Mouse (Mus musculus) ES-Bruce4 (cell line): ENCODE measurements around the gene Ccnc. TPM values are rescaled to one million over a fixed set of nuclear protein-coding genes. Genes with fewer than 3 reads are reported as not detected.
"Not testable (repeated sequence)": the region's sequence is repeated elsewhere in the genome, so short reads cannot be mapped to it uniquely, and the experiment has no call there.

ENCODE experiments used
- H3K27ac ChIP-seq: 2 replicates; pipeline ENCODE4 v1.5.1; 2012; ENCODE audit warnings: low read length, inconsistent platforms; ENCODE audit not compliant: insufficient read depth
- H3K27me3 ChIP-seq: 2 replicates; pipeline ENCODE4 v1.6.1; 2012; ENCODE audit warnings: mild to moderate bottlenecking, low read length, inconsistent platforms; ENCODE audit not compliant: control insufficient read depth, poor library complexity, insufficient read depth, severe bottlenecking
- H3K36me3 ChIP-seq: 2 replicates; pipeline ENCODE4 v1.6.1; 2012; ENCODE audit warnings: inconsistent platforms, mild to moderate bottlenecking, low read length, moderate library complexity; ENCODE audit not compliant: control insufficient read depth, poor library complexity, insufficient read depth, severe bottlenecking
- H3K4me1 ChIP-seq: one replicate; pipeline ENCODE4 v1.8.1; 2011; ENCODE audit warnings: low read length; ENCODE audit not compliant: control insufficient read depth, insufficient read depth
- H3K4me3 ChIP-seq: 2 replicates; pipeline ENCODE4 v1.5.1; 2011; ENCODE audit warnings: low read depth, mild to moderate bottlenecking, low read length
- H3K9ac ChIP-seq: 2 replicates; pipeline ENCODE4 v1.6.1; 2012; ENCODE audit warnings: low read depth, mild to moderate bottlenecking, inconsistent platforms; ENCODE audit not compliant: poor library complexity, severe bottlenecking
- H3K9me3 ChIP-seq: replicated peaks from 2 replicates; pipeline ENCODE4 v1.6.1; 2012; ENCODE audit warnings: mild to moderate bottlenecking, low read length, inconsistent platforms; ENCODE audit not compliant: control insufficient read depth, poor library complexity, insufficient read depth, severe bottlenecking
- CTCF ChIP-seq: IDR thresholded peaks from one replicate; pipeline ENCODE4 v1.8.1; 2011; ENCODE audit warnings: low read depth, low read length
- EP300 ChIP-seq: IDR thresholded peaks from 2 replicates; pipeline ENCODE4 v1.6.1; 2011; ENCODE audit warnings: low read depth, low read length; ENCODE audit not compliant: insufficient read depth
- POLR2A ChIP-seq: IDR thresholded peaks from one replicate; pipeline ENCODE4 v1.8.1; 2011; ENCODE audit warnings: low read length; ENCODE audit not compliant: insufficient read depth
- polyA plus RNA-seq: library from polyadenylated mRNA; stranded (reverse); fragments of >200 nt; gene quantifications from 2 replicates; pipeline ENCODE4 v1.2.4, GENCODE M21; 2011; ENCODE audit warnings: low read depth; ENCODE audit not compliant: missing spikeins, insufficient read depth, insufficient read length

Gene Ccnc
- polyA plus RNA-seq, 1 experiment: 95.5 TPM

DNA sequence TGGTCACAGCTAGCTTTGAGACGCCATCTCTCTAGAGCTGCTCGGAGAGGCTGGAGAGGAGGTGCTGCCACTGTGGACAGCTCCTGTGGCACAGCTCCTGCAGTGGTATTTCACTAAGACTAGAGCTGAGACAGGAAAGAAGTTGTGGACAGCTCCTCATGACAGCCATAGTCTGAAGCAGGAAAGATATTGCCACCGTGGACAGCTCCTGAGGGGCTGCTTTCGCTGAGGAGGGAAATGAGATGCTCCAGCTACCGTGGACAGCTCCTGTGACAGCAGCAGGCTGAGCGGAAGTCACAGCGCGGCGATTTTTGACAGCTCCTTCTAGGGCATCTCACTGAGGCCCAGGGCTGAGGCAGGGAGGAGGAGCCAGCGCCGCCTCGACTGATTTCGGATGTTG lies 15.4 kb upstream of the Ccnc start:
- H3K4me3 ChIP-seq: no peak overlapping the region
- TF ChIP-seq EP300 (peak; percentile 73), POLR2A (no peak)

DNA sequence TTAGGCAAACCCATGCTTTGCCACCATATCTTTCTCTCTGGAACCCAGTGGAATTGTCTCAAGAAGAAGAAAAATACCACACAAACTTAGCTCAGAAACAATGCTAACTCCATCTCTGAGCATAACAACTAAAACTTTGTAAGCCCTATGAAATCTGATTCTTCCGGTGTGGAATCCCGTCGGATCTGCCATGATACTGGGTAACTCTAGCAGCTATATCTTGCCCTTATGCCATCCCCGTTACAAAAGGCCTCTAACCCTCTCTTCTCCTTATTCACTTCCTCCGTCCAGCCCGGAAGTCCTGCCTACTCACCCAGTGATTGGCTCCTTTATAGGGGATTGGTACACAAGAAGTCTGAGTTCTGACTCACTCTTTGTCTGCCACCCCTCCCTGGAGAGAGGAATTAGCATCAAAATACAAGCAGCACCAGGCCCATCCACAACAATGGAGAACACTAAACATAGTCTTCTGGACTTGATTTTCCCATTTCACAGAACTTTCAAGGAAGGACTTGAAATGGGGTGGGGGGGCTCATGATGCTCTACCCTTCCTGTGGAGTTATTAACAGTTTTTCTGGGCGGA lies 4.7 kb upstream of the Ccnc start:
- no peaks in the 10 kb centered on the region for H3K9me3 ChIP-seq
- TF ChIP-seq EP300 (0 out of 2 replicates have a peak, but pooled peaks have one; percentile 11), POLR2A (peak; percentile 68), CTCF (no peak)
- no peaks in the 10 kb centered on the region for H3K27me3 ChIP-seq
- H3K9ac ChIP-seq: peak overlapping the region; percentile 38
- peak overlapping the region; percentile 56 for H3K4me3 ChIP-seq
- H3K27ac ChIP-seq: peak overlapping the region; percentile 92
- H3K36me3 ChIP-seq: no peaks in the 10 kb centered on the region
- H3K4me1 ChIP-seq: peaks cover 6% of the 10 kb centered on the region

More for the DNA sequence above, 15.4 kb upstream of the Ccnc start:
- Histone ChIP-seq H3K27me3 (no peaks in the 10 kb centered on the region), H3K4me1 (no peaks in the 10 kb centered on the region), H3K9ac (no peak overlapping the region), H3K36me3 (no peaks in the 10 kb centered on the region), H3K9me3 (no peaks in the 10 kb centered on the region), H3K27ac (no peak overlapping the region)

GRCm38 (mm10) chr4:21726912-21727614 lies 438 bp upstream of the Ccnc start:
- Histone ChIP-seq H3K9ac (peak overlapping the region; percentile 75), H3K27ac (peak overlapping the region; percentile 91), H3K36me3 (no peaks in the 10 kb centered on the region), H3K27me3 (no peaks in the 10 kb centered on the region), H3K4me1 (peaks cover 6% of the 10 kb centered on the region), H3K9me3 (no peaks in the 10 kb centered on the region), H3K4me3 (peak overlapping the region; percentile 63)
- TF ChIP-seq CTCF: peak; percentile 35
- no peak for TF ChIP-seq EP300

DNA sequence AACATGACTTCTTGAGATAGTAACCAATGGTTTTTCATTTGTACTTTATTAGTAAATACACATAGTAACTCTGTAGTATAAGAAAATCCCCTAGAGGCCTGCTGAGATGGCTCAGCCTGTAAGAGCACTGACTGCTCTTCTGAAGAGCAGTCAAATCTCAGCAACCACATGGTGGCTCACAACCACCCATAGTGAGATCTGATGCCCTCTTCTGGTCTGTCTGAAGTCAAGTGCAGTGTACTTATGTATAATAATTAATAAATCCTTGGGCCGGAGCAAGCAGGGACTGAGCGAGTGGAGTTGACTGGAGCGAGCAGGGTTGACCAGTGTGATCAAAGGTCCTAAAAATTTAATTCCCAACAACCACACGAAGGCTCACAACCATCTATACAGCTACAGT lies 11.7 kb downstream of the Ccnc start:
- no peak overlapping the region for H3K27ac ChIP-seq
- H3K36me3 ChIP-seq: peaks cover 15% of the 10 kb centered on the region
- H3K4me3 ChIP-seq: no peak overlapping the region
- no peaks in the 10 kb centered on the region for H3K27me3 ChIP-seq
- no peaks in the 10 kb centered on the region for H3K4me1 ChIP-seq
- no peaks in the 10 kb centered on the region for H3K9me3 ChIP-seq
- TF ChIP-seq EP300 (no peak), CTCF (no peak), POLR2A (no peak)
- H3K9ac ChIP-seq: no peak overlapping the region

GRCm38 (mm10) chr4:21744142-21744541 lies 16.6 kb downstream of the Ccnc start:
- H3K27me3 ChIP-seq, H3K4me1 ChIP-seq, H3K4me3 ChIP-seq, H3K27ac ChIP-seq, H3K9me3 ChIP-seq, H3K9ac ChIP-seq: not testable (repeated sequence)
- H3K36me3 ChIP-seq: peaks cover 10% of the 10 kb centered on the region

- Histone ChIP-seq H3K4me3 (no peak overlapping the region), H3K27me3 (no peaks in the 10 kb centered on the region), H3K36me3 (peaks cover 8% of the 10 kb centered on the region), H3K4me1 (no peaks in the 10 kb centered on the region), H3K9ac (no peak overlapping the region), H3K27ac (0 out of 2 replicates have a peak overlapping the region, but pooled peaks have one; percentile 29), H3K9me3 (no peaks in the 10 kb centered on the region)
- no peak for TF ChIP-seq CTCF
- no peak for TF ChIP-seq EP300
- TF ChIP-seq POLR2A: no peak
Observed at GRCm38 (mm10) chr4:21745723-21746122, 18.2 kb downstream of the Ccnc start.
